Mouse (Mus musculus): ENCODE results near the gene Myof.

Gene Myof

DNA sequence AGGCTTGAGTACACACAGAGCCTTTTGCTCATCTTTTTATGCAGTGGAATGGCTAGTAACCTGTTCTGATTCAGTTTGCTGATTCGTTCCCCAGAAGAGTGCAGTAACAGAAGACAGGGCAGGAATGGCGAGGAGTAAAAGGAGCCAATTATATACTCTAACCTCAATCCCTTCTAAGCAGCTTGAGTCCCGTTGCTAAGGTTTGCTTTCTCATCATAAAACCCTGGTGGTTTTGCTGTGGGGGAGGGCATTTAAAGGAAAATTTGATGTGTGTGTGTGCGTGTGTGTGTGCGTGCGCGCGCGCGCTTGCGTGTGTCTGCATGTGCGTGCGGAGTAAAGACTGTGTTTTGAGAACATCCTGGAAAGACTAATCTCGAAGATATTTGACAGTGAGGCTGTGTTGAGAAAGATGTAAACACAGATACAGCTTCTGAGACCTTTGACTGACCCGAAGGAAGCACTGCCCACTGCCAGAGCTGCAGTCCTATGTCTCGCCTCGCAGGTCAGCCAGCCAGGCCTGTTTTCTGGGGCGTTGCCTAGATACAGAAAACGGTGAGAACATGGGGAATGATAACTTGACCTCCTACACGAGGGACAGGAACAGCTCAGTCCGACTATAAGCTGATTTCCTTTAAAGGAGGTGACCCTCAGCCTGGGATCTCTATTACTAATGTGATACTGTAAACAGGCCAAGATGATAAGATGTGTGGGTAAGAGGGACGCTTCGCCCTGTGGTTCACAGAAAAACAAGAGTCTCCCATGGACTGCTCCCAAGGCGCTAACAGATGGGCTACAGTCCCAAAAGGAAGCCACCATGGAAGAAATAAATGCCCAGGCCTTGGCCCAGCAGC lies 39.5 kb downstream of the Myof start:
- DNase-seq (ENCODE audit: low spot score) = no peak

DNA sequence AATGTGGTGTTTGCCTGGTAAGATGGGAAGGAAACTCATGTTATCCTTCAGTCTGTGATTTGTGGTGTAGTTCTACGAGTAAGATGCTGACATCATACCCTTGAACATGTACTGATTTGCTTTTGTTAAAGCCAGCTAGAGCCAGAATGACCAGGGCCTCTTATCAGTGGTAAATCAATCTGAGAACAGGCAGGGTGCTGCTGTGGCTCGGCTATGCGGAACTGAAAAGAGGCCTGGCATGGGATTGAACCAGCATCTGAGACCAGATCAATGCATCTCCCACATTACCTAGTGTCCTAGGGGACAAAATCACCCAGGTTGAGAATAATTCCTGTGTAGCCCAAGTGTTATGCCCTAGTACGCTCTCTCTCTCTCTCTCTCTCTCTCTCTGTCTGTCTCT lies 40.6 kb downstream of the Myof start:
- DNase-seq (ENCODE audit: low spot score) = no peak

DNA sequence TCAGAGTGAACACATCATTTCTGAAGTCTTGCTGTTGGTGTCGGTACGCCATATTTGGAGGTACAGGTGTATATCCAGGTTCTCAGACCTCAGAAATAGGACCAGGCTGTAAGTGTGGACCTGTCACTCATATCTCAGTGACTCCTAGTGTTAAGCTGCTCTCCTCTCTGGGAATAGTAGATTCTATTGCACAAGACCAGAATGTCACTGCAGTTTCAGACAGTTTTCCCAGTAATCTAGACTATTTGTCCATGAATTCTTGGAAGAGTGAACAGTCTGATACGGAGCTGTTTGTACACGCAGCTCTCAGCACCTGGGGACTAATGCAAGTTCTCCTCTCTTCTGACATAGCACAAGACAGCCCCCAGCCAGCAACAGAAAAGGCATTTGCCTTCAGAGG lies 42.4 kb downstream of the Myof start:
- DNase-seq (ENCODE audit: low spot score) = no peak

DNA sequence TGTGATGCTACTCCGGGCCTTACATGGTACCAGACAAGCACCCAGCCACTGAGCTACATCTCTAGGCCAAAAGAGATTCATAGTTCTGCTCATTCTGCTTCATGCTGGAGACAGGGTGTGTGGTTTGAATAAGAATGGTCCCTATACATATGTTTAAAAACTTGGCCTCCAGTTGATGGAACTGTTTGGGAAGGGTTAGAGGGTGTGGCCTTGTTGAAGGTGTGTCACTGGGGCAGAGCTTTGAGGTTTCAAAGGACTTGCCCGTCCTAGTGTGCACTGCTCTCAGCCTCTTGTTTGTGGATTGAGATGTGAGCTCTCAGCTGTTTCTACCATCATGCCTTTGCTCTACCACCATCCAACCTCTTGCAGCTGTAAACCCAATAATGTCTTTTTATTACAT lies 43.4 kb downstream of the Myof start:
- no peak for DNase-seq (ENCODE audit: low spot score)

DNA sequence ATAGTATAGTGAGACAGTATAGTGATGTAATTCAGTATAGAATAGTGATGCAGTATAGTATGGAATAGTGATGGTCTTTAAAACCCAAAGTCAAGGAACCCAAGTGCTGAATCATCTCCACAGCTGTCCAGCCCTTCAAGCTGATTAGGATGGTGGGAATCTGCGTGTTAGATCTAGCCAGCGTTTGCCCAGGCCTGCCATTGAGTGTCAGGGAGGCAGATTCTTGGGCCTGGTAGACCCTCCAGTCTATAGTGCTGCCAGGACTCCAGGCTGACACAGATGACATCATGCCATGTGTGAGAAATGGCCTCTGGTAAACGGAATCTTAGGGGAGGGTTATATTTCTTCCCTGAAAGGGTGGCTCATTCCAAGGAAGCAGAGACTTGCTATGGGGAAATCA lies 49.1 kb downstream of the Myof start:
- DNase-seq (ENCODE audit: low spot score) = no peak

DNA sequence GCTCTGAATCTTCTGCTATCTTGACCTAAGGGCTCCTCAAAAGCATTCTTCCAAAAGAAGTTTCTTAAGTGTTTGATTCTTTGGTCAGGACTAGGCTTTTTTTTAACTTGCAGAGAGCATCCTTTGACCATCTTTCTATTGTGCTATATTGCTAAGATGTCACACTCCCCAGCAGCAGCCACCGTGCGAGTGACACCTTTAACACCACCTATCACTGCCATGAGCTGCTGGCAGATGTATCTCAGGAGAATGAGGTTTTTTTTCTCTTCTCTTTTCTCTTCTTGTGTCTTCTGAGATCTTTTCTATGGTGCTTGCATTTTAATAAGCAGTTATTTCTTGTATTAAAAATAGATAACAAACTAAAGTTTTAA lies 51.2 kb downstream of the Myof start:
- DNase-seq (ENCODE audit: low spot score) = no peak

DNA sequence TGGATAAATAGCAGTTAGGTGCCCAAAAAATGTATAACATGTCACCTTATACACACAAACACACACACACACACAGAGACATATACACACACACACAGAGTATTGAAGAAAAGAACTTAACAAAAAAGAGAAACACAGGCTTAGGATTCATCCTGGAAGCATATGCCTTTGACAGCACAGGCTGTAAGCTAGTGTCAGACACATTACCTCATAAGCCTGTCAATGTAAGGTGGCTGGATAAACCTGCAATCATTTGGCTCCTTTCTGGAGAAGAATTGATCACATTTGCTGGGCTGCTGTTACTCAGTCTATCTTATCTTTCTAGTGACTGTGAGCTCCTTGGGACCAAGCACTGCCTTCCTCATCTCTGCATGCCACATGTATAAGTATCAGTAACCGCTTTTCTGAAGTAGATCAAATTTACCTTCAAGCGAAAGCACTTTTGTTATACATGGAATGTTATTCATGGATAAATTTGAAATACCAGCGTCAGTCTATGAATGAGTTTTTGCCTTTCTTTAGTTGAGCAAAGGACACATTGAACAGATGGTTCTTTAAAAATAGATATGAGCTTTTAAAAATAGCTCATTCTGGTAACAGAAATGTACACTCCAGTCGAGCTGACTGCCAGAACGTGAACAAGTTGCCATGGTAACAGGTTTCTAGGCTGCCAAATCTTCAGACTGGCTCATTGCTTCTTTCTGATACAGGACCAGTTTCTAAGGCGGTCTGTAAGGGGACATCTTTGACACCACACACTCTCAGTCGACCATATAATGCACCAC lies 51.8 kb downstream of the Myof start:
- no peak for DNase-seq (ENCODE audit: low spot score)

DNA sequence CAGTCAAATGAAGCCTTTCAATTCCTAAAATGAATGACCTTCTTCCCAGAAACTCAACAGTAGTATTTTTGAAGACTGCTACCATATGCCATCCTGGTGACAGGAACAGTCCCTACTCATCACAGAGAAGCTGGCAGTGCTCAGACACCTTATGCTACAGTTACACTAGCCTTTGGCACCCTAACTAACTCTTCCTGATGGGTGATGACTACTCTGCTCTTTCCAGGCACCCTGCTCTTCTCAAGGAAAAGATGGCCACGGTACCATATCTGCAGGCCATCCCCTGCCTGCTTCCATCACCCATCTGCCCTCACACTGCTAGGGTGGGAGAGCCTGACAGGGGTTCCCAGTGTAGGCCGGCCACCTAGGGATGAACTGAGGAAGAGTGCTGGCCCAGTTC lies 53.4 kb downstream of the Myof start:
- no peak for DNase-seq (ENCODE audit: low spot score)

DNA sequence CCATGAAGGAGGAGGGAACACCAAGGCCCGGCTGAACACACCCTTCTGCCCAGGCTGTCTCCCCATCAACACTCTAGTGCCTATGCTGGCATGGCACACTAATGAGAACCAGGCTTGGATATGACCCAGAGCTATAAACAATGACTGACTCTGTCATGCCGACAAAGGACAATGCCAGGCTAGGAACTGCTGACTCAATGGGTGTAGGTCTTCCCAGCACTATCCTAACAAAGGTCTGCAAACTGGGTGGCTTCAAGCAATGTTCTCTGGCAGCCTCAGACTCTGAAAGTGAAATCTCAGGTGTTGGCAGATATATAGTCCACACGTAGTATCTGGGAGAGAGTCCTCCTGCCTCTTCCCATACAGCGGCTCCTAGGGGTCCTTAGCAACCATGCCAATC lies 55.2 kb downstream of the Myof start:
- DNase-seq (ENCODE audit: low spot score) = no peak

DNA sequence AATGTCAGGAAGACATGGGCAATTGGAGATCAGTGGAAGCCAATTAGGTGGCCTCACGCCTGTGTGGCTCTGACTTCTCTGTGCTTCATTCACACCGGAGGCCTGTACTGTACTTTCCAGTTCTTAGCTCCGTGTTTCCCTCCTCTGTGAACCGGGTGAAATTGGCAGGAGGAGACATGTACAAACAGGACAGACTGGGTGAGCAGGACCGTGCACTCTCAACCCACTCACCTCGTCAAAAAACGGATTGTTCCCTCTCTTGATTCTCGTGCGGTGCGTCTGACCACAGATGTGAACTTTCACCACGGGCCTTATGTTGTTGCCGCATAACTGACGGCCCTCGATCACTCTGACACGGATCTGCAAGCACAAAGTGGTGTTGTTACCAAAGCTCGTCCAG lies 57.6 kb downstream of the Myof start:
- no peak for DNase-seq (ENCODE audit: low spot score)

DNA sequence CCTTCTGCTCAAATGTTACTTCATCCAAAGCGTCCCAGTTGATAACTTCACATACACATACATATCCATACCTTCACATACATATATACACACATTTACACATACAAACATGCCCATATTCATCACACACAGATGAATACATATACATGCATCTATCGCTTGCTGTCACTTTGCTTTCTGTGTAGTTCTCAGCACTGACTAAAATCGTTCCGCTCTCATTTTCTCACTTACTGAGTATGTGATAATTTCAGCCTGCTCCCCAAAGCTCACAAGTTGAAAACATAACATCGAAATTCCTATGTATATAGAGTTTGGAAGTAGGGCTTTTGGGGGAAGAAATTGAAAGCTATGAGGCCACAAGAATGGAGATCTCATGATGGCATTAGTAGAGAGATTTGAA lies 67.4 kb downstream of the Myof start:
- DNase-seq (ENCODE audit: low spot score) = no peak

DNA sequence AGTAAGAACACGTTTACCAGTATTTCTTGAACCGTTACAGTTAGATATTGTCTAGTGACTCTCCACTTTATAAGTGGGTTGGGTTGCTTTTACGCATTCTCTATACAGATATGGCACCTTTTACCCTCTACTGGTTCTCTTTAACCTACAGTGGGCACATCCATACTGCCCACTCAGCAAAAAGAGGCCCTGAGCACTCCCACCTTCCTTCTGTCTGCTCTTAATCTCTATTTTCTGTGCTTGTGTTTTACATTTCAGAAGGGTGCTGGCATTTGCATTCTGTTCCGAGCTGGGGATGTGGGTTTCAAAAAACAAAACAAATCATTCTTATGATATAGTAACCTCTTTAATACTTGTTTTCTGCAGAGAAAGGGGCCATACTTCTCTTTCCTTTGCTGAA lies 72.8 kb downstream of the Myof start:
- DNase-seq (ENCODE audit: low spot score) = no peak

DNA sequence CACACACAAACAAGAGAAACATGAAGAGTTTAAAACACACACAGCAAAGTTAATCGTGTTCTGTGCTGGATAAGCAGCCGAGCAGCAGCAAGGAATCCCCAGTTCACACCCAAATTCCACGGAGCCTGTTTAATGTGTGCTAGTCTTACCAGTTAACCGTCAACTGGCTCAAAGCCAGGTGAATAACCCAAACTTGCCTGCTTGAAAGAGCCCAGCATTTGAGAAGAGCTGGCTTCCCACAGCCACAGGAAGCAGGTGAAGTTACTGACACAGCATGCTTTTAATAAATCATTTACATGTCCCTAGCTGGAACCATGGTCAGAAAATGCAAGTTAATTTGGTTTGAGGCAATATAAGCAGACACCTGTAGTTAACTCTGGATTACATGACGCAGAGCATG lies 73.4 kb downstream of the Myof start:
- no peak for DNase-seq (ENCODE audit: low spot score)

DNA sequence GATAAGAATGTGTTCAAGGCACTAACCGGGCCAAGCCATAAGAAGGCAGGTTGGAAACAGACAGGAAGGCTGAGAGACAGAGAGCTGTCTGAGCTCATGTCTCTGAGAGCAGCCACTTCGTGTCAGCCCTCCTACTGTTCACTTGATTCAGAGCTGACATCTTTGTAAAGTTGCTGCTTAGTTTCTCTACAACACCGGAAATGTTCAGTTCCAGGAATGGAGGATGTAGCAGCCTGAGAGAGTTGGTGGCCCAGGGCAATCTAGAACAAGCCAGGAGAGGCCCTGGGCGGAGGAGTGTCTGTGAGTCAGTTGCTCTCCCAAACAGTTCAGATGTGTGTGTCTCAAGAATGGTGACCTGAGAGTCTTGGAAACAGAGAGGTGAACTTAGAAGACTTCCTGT lies 77.5 kb downstream of the Myof start:
- no peak for DNase-seq (ENCODE audit: low spot score)

DNA sequence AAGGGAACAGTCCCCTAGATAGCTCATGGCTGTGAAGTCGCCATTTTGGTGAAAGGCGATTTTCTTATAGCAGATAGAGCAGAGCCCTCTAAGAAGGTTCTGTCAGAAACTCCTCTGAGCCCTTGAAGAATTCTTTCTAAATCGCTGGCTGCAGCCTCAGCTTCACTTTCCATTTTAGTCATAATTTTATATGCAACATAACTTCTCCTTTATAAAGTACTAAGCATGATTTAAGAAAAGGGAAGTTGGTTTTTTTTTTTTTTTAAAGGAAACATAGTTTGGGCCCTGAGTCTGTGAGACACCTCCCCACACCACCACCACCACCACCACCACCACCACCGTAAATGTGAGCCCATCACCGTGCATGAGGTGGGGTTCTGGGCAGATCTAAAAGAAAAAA lies 80.0 kb downstream of the Myof start:
- no peak for DNase-seq (ENCODE audit: low spot score)

DNA sequence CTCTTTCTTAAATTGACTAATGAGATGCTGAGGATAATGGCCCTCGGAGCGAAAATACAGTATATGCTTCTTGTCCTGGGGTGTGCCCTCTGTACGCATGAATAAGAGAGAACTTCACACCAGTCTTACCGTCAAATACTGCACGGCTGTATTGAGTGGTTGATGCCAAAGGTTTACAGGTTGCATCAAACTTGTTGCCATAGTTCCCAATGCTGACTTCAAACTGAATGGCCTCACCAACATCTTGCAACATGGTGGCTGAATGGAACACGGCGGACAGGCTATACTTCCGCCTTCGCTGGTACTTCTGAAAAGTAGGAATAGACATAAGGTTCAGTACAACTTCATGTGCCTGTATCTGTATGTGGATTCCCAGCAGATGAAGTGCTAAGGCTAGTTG lies 82.6 kb downstream of the Myof start:
- no peak for DNase-seq (ENCODE audit: low spot score)

DNA sequence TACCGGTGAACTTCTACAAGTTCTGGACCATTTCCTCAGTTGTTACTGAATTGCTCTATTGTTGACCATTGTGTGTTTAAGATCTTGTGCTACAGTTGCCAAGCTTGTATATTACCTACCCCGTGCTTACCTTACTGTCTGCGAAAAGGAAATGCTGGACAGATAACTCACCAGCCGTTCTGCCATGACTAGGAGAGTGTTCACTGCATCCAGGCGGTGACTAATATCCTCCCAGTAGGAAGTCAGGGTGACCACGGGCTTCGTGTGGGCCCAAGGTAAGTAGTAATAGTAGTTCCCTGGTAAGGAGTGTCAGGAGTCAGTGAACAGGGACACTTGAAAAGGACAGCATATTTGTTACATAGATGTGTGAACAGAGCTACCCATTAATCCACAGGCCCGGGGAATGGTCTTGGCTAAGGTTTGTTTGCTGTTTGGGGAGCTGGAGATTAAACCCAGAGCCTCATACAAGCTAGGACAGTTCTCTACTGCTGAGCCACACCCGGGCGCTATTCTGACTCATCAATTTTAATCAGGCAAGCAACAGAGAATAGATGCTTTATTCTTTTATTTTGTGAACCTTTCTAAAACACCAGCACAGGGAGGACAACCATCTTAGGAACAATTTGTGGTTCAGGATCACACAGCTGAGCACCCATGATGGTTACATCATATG lies 83.7 kb downstream of the Myof start:
- DNase-seq (ENCODE audit: low spot score) = no peak

DNA sequence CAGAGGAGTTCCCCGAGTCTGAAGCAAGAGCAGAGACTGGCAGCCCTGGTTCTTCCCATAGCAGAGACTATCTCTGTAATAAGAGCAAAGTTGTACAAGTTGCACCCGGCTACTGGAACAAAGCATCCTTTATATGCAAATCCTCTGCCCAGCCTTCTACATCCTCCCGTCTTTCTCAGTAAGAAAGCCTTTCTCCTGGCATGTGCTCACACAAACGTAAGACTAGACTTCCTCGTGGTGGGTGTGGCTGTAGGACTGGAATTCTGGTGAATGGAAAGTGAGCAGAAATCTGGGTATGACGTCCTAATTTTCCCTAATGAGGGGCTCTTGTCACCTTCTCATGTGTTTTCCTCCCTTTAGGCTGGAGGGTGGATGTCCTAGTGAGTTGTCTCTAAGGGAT lies 84.3 kb downstream of the Myof start:
- no peak for DNase-seq (ENCODE audit: low spot score)

DNA sequence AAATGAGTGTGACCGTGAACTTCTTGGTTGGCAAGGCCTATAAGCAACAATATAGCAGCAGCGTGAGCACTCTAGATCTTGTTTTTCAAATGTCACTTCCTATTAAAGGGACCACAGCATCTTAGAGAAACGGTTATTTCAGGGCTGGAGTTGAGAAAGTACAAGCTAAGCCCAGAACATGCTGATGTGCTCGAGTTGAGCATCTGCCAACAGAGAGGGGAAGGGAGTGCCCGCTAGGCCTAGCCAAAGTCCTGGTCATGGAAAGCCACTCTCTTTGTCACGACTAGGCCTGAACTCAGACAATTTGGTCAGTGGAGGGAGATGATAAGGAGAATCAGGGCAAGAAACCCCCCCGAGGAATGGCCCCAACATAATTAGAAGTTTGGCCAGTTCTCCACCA lies 86.1 kb downstream of the Myof start:
- DNase-seq (ENCODE audit: low spot score) = no peak

DNA sequence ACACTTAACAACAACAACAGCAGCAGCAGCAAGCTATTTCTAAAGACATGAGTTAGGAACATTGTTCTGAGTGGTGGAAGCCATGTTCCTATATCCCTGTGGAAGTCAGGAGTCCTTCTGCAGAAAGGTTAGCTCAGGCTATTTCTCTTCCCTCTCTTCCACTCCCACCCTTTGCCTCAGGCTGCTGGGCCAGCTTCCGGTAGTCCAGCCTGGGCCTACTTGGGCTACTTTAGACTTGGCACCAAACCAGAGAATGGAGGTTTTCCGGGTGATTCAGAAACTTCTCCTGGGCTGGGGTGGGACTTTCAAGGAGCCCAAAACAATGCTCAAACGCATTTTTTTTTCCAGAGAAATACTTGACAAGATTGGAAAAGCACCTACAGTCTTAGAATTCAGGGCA lies 87.4 kb downstream of the Myof start:
- DNase-seq (ENCODE audit: low spot score) = no peak

DNA sequence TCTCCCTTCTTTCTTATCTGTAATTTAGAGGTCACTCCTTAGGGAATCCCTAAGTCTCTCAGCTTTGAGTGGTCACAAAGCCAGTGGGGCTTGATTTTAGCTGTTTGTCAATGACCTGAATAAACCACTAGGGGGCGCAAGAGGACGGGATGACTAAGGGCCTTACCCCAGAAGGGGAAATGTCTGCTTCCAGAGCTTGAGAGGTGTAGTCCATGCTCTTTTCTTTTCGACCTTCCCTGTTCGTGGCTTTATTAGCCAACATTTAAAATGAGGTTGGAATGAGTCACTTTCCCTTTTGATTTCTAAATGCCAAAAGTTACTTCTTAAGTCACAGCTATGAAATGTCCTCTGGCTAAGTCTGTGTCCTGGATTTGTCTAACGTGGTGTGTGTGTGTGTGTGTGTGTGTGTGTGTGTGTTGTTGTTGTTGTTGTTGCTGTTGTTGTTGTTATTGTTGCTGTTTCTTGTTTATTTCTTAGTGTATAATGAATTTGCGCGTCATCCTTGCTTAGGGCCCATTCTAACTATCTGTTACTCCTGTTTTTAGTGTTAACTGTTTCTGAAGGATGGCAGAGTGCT lies 87.9 kb downstream of the Myof start:
- DNase-seq (ENCODE audit: low spot score) = peak; percentile 45

DNA sequence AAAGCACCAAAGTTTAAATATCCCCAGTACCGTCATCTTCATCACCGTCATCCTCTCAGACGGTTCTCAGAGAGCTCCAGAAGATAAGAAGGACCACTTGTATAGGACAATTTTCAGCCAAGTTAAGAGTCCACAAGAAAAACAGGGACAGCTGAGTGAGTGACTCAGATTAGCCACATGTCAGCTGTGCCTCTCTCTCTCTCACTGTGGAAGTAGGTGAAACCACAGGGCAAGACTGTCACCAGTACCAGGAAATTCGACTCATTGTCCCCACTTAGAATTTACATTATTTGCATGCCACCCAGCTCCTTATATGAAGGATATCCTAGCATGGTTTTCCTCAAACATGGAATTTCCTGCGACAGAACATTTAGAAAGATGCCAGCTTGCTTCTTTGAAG lies 88.6 kb downstream of the Myof start:
- DNase-seq (ENCODE audit: low spot score) = no peak

DNA sequence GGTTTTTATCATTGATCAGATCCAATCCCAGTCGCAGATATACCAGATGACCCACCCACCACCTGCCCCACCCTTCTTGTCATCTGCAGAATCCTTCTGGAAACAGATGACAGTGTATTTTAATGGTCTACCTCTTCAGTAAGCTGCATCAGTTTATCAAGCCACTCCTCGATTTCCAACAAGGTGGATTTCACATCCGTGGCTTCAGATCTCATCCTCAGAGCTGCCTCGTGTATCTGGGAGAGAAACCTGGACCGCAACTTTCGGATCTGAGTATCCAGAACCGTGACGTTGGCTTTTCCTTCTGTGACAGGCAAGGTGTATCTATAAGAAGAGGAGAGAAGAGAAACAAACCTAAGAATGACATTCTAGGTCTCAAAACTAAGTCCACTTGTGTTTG lies 89.1 kb downstream of the Myof start:
- no peak for DNase-seq (ENCODE audit: low spot score)
